Mouse (Mus musculus) testis, adult 2 months (tissue): ENCODE data around the gene Tmem246.

Experiments used
- CTCF ChIP-seq: fragments of 200-500 bp; IDR thresholded peaks from 2 replicates; pipeline ENCODE4 v1.5.1; 2012; ENCODE audit warnings: low read depth, mild to moderate bottlenecking, inconsistent platforms, low read length, moderate library complexity; ENCODE audit not compliant: control insufficient read depth, insufficient read depth, insufficient replicate concordance
- POLR2A ChIP-seq: fragments of 200-500 bp; IDR thresholded peaks from 2 replicates; pipeline ENCODE4 v1.6.1; 2012; ENCODE audit warnings: low read depth, mild to moderate bottlenecking, inconsistent platforms, low read length, moderate library complexity; ENCODE audit not compliant: control insufficient read depth

DNA sequence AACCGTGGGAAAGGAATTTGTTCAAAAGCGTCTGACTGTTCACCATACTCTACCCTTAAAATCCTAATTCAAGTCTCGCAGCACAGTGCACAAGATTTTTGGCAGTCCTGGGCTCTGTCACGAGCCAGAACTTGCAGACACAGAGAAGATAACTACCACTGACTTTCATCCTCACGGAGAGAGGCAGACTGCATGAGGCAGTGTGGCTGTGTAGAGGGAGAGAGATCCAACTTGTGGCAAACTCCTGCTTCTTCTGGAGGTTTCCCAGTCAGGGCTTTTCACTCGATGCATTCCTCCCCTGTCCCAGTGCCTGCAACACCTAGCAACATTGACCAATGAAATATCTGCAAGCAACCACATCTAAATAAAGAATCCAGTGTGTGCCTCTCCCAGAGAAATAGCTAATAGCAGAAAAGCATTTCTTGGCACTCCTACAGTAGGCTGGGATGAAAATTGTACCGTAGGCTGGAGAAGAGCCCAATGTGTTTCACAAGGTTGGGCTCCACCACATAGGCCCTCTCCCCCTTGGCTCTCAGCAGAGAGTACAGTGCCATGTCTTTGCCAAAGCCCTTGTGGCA lies 12.1 kb downstream of the Tmem246 start:
- TF ChIP-seq CTCF (no peak), POLR2A (no peak)
